Mouse (Mus musculus) left cerebral cortex, postnatal 25 days (tissue): ENCODE results near the gene Dusp8. TPM values are rescaled to one million over a fixed set of nuclear protein-coding genes. Genes with fewer than 3 reads are reported as not detected.
A peak's percentile ranks its signal among the peaks of the same experiment; 100 is the strongest.

Source experiments
- DNase-seq, 2 experiments: peaks; one replicate each; pipeline ENCODE4 v3.0.0; 2022; ENCODE audit warnings: low spot score in 2 of 2, mixed read lengths in 1 of 2
- intact Hi-C: fragments of 180-260 bp; cut with DNase I; formaldehyde crosslinking; loops from one replicate; pipeline ENCODE4 v1.15.1; 2025
- total RNA-seq, 2 experiments: library from RNA; stranded (reverse); gene quantifications; 2 replicates each; pipeline ENCODE4 v1.2.3; 2021

Dusp8 gene
- total RNA-seq, 2 experiments from 2014 or later = 152 TPM

DNA sequence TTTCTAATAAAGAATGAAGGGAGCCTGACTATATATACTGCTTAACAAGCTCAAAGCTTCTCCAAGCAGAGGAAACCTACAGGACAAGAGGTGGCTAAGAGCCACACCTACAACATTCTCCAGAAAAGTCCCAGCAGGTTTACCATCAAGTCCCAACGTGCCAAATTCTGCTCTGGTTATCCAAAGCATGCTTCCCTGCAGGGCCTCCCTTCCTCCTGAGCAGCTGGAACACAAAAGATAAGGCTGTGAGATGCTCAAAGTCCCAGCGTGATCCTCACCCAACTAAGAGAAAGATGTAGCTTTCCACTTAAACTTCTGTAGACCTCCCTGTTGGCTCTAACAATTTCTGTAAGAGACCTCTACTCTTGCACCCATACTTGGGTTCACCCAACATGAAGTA is 36.6 kb downstream of the Dusp8 start:
- intact Hi-C loops = no loop called here
- DNase-seq = no peak

- no peak for DNase-seq
- intact Hi-C loops = no loop called here
Measured at GRCm38 (mm10) chr7:142057121-142057520, 38.5 kb downstream of the Dusp8 start.

GRCm38 (mm10) chr7:142056601-142057061 is 39.0 kb downstream of the Dusp8 start:
- intact Hi-C loops = no loop called here
- DNase-seq = no peak

DNA sequence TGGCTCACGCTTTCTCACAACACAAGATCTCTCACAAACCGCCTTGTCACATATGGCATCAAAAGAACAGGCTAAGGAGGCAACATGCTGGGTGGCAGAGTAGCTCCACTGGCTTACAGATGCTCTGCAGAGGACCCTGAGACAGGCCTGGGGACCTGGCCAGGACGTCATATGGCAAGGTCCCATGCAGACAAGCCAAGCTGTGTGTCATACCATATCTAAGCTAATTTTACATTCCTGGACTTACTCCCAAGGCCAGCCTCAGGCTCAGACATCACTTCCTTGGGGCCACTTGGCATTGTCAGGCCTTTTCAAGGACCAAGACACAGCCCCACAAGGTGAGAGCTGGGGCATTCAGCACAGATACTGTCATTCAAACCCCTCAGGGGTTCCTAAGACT is 40.2 kb downstream of the Dusp8 start:
- no peak for DNase-seq
- intact Hi-C loops = no loop called here

GRCm38 (mm10) chr7:142050536-142050935 is 45.1 kb downstream of the Dusp8 start:
- intact Hi-C loops = no loop called here
- no peak for DNase-seq

DNA sequence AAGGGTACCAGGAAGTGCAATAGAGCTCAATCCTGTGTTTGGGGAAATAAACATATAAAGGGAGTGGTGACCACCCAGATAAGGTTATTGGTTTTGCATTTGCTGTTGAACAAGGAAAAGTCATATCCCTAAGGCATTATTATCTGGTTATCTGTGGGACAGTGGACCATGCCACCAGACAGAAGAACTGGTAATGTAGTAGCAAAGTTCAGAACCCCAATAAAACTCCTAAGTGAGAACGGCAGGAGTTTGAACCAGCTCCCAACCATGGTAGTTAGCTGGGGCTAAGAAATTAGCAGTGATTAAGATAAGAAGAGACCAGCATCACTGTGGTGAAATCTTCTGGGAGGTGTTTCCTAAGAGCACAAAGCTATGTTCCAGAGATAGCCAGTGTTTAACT is 49.7 kb downstream of the Dusp8 start:
- DNase-seq = no peak
- intact Hi-C loops = no loop called here

- intact Hi-C loops = no loop called here
- DNase-seq = no peak
Measured at GRCm38 (mm10) chr7:142045344-142045743, 50.3 kb downstream of the Dusp8 start.

- intact Hi-C loops = no loop called here
Measured at GRCm38 (mm10) chr7:142040756-142041155, 54.9 kb downstream of the Dusp8 start.

GRCm38 (mm10) chr7:142037553-142038170 is 58.0 kb downstream of the Dusp8 start:
- peak; percentile 24 to 65 for DNase-seq
- intact Hi-C loops = no loop called here

More at GRCm38 (mm10) chr7:142040756-142041155, 54.9 kb downstream of the Dusp8 start:
- DNase-seq = no peak

GRCm38 (mm10) chr7:142035048-142035811 is 60.4 kb downstream of the Dusp8 start:
- no peak for DNase-seq
- intact Hi-C loops = no loop called here

- no peak for DNase-seq
- intact Hi-C loops = no loop called here
Measured at GRCm38 (mm10) chr7:142034198-142034597, 61.4 kb downstream of the Dusp8 start.

GRCm38 (mm10) chr7:142030073-142030472 is 65.6 kb downstream of the Dusp8 start:
- intact Hi-C loops = no loop called here
- no peak for DNase-seq

Other genes with a start within 250 kb of the Dusp8 start
- 100 to 1,000 TPM; 138 to 140 TPM for gene Tollip, start 177.3 kb downstream of the Dusp8 start, total RNA-seq
- 100 to 1,000 TPM; 206 to 226 TPM for gene Brsk2, start 146.1 kb downstream of the Dusp8 start, total RNA-seq
- gene Mob2, start 34.8 kb downstream of the Dusp8 start, total RNA-seq = 10 to 100 TPM; 33.7 to 37.8 TPM
- not detected for gene Gm45618, start 24.9 kb upstream of the Dusp8 start, total RNA-seq
- gene Gm39115, start 40.2 kb upstream of the Dusp8 start, total RNA-seq = not detected
- not detected for gene Gm45337, start 48.8 kb upstream of the Dusp8 start, total RNA-seq
- not detected for gene Gm29735, start 61.3 kb upstream of the Dusp8 start, total RNA-seq
- gene Gm4553, start 69.9 kb upstream of the Dusp8 start, total RNA-seq = not detected
- not detected for gene Krtap5-2, start 80.2 kb upstream of the Dusp8 start, total RNA-seq
- gene Gm10153, start 94.5 kb upstream of the Dusp8 start, total RNA-seq = not detected
- not detected for gene Krtap5-3, start 105.5 kb upstream of the Dusp8 start, total RNA-seq
- not detected for gene Gm7579, start 116.0 kb upstream of the Dusp8 start, total RNA-seq
- not detected for gene Krtap5-5, start 134.1 kb upstream of the Dusp8 start, total RNA-seq
- gene Gm40460, start 145.2 kb upstream of the Dusp8 start, total RNA-seq = not detected
- gene Gm2431, start 162.5 kb upstream of the Dusp8 start, total RNA-seq = not detected
- not detected for gene Gm4559, start 178.5 kb upstream of the Dusp8 start, total RNA-seq
- gene Krtap5-1, start 201.3 kb upstream of the Dusp8 start, total RNA-seq = not detected
- gene Krtap5-4, start 207.7 kb upstream of the Dusp8 start, total RNA-seq = not detected